Mouse (Mus musculus): Measurements from ENCODE around the gene Tenm2.

- no peak for TF ChIP-seq POLR2A (IDR thresholded peaks at IDR 0.05; ENCODE audit: low read depth, low read length)
- TF ChIP-seq CTCF (IDR thresholded peaks at IDR 0.05; ENCODE audit: extremely low read depth, insufficient read length, insufficient replicate concordance, low read depth, low read length), result no peak
Measured at GRCm38 (mm10) chr11:36919301-36919700, 316.5 kb downstream of the Tenm2 start.

Data from small intestine, adult 2 months (tissue).